Mouse (Mus musculus) gastrocnemius, postnatal 25 days (tissue): ENCODE data around the gene Mcam. TPM values are rescaled to one million over a fixed set of nuclear protein-coding genes. Genes with fewer than 3 reads are reported as not detected.

Source experiments
- total RNA-seq, 2 experiments: library from RNA; stranded (reverse); gene quantifications; 1 replicate in 1 of 2; 2 replicates in 1 of 2; pipeline ENCODE4 v1.2.3; 2021

The Mcam gene
- total RNA-seq, 2 experiments from 2014 or later, result 31.2 to 32.4 TPM

Other genes with a start within 250 kb of the Mcam start
- 10 to 100 TPM; 14.8 to 20.2 TPM for gene Thy1, start 91.1 kb upstream of the Mcam start, total RNA-seq
- 100 to 1,000 TPM; 160 to 313 TPM for gene Usp2, start 67.4 kb upstream of the Mcam start, total RNA-seq
- not detected for gene Mfrp, start 32.7 kb upstream of the Mcam start, total RNA-seq
- gene C1qtnf5, start 27.2 kb upstream of the Mcam start, total RNA-seq, result 10 to 100 TPM in 1 of 2 experiments, 1 to 10 TPM in 1; 8.0 to 13.6 TPM
- 1 to 10 TPM in 1 of 2 experiments, under 1 TPM in 1; 0.82 to 2.4 TPM for gene Gm49380, start 21.0 kb upstream of the Mcam start, total RNA-seq
- 1 to 10 TPM; 2.9 TPM for gene Rnf26, start 21.0 kb upstream of the Mcam start, total RNA-seq
- gene Cbl, start 99.6 kb downstream of the Mcam start, total RNA-seq, result 1 to 10 TPM; 9.2 to 9.4 TPM
- not detected for gene Ccdc153, start 106.2 kb downstream of the Mcam start, total RNA-seq
- gene Pdzd3, start 117.0 kb downstream of the Mcam start, total RNA-seq, result under 1 TPM; 0.99 to 1.00 TPM
- 10 to 100 TPM; 18.6 to 21.1 TPM for gene Nlrx1, start 134.1 kb downstream of the Mcam start, total RNA-seq
- gene Abcg4, start 154.1 kb downstream of the Mcam start, total RNA-seq, result under 1 TPM; 0.15 to 0.62 TPM
- gene Hinfp, start 171.2 kb downstream of the Mcam start, total RNA-seq, result 1 to 10 TPM; 5.6 to 6.0 TPM
- gene C2cd2l, start 185.8 kb downstream of the Mcam start, total RNA-seq, result 10 to 100 TPM; 12.0 to 12.2 TPM
- gene Dpagt1, start 191.6 kb downstream of the Mcam start, total RNA-seq, result 10 to 100 TPM; 11.0 to 11.2 TPM
- gene H2afx, start 200.2 kb downstream of the Mcam start, total RNA-seq, result 10 to 100 TPM; 10.8 to 12.8 TPM
- 10 to 100 TPM; 20.3 to 24.3 TPM for gene Hmbs, start 209.8 kb downstream of the Mcam start, total RNA-seq
- 10 to 100 TPM; 13.5 to 14.5 TPM for gene Vps11, start 227.2 kb downstream of the Mcam start, total RNA-seq
- gene Hyou1, start 245.0 kb downstream of the Mcam start, total RNA-seq, result 10 to 100 TPM; 28.0 to 31.3 TPM